Mouse (Mus musculus): Measurements from ENCODE around the gene Rptor. TPM values are rescaled to one million over a fixed set of nuclear protein-coding genes. Genes with fewer than 3 reads are reported as not detected.

The Rptor gene
- polyA plus RNA-seq, 1 experiment: 26.2 TPM

DNA sequence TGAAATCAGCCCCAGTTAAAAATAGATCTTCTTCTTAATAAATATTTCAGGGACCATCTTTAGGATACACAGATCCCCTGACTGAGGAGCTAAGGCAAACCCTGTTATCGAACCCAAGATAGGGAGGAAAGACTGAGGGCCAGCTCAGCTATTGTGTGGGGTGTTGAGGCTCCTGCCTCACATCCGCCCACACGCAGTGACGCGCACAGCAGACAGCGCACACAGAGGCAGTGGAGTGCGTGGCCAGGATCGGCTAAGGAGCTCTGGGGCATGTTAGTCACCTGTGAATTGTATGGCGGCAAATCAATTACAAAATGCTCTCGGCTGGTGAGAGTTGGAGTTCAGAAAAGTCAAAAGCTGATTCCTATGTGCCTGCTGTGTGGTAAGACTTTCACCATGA, 37.0 kb upstream of the Rptor start:
- 39% methylated on average over 10 of the region's 10 CpGs for whole genome bisulfite sequencing
- TF ChIP-seq POLR2A (IDR thresholded peaks at IDR 0.05; ENCODE audit: borderline replicate concordance, extremely low read depth, low read depth, low read length): no peak
- TF ChIP-seq CTCF (IDR thresholded peaks at IDR 0.05; ENCODE audit: insufficient read depth, low read length): no peak
- no peak overlapping the region for H3K4me3 ChIP-seq (replicated peaks; ENCODE audit: extremely low read depth, low read depth, low read length)
- H3K4me1 ChIP-seq (ENCODE audit: control insufficient read depth, insufficient read depth, low read length): no peaks in the 10 kb centered on the region
- no peak for DNase-seq

DNA sequence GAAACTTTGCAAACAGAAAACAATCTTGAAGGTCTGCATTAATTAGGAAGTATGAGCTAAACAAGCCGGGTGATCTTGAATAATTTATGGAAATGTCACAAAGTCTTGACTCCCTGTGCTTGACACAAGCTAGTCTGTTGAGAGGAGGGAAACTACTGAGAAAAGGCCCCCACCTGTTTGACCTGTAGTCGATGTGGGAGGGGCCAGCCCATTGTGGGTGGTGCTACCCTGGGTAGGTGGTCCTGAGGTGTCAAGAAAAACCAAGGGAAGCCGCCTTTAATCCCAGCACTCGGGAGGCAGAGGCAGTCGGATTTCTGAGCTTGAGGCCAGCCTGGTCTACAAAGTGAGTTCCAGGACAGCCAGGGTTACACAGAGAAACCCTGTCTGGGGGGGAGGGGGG, 36.5 kb upstream of the Rptor start:
- no peak for TF ChIP-seq CTCF (IDR thresholded peaks at IDR 0.05; ENCODE audit: insufficient read depth, low read length)
- no peak for TF ChIP-seq POLR2A (IDR thresholded peaks at IDR 0.05; ENCODE audit: borderline replicate concordance, extremely low read depth, low read depth, low read length)
- Histone ChIP-seq H3K4me3 (replicated peaks; ENCODE audit: extremely low read depth, low read depth, low read length) (no peak overlapping the region), H3K4me1 (ENCODE audit: control insufficient read depth, insufficient read depth, low read length) (no peaks in the 10 kb centered on the region)
- 40% methylated on average over 5 of the region's 5 CpGs for WGBS
- no peak for DNase-seq

DNA sequence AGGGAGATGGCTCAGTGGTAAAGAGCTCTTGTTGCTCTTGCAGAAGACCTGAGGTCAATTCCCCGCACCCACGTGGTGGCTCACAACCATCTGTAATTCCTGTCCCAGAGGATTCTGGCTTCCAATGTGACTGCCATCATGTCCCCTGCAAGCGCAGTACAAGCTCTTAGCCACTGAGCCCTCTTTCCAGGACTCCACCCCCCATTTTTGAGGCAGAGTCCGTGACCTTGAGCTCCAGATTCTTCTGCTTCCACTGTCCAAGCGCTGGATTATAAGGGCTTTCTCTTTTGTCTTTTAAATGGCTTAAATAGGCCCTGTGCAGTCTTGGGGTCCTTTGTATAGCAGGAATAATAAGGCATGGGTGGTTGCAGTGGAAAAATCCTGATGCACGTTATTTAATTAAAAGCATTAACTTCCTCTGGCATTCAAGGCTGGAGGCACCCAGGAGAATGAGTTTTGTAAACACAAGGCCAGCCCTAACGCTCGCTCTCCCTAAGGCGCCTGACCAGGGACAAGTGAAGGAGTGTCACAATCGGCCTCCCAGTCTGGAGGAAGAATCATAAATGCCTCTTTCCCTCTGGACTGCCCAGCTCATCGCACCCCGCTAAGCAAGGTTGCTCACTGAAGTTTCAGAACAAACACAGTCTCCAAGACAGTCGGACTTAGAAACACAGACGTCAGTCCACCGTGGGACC, 30.2 kb upstream of the Rptor start:
- no peak for TF ChIP-seq POLR2A (IDR thresholded peaks at IDR 0.05; ENCODE audit: borderline replicate concordance, extremely low read depth, low read depth, low read length)
- no peak for TF ChIP-seq CTCF (IDR thresholded peaks at IDR 0.05; ENCODE audit: insufficient read depth, low read length)
- H3K4me3 ChIP-seq (replicated peaks; ENCODE audit: extremely low read depth, low read depth, low read length): no peak overlapping the region
- no peaks in the 10 kb centered on the region for H3K4me1 ChIP-seq (ENCODE audit: control insufficient read depth, insufficient read depth, low read length)
- WGBS: 60% methylated on average over 15 of the region's 15 CpGs
- DNase-seq: no peak

- Histone ChIP-seq H3K4me1 (ENCODE audit: control insufficient read depth, insufficient read depth, low read length) (no peaks in the 10 kb centered on the region), H3K4me3 (replicated peaks; ENCODE audit: extremely low read depth, low read depth, low read length) (no peak overlapping the region)
- TF ChIP-seq CTCF (IDR thresholded peaks at IDR 0.05; ENCODE audit: insufficient read depth, low read length) (no peak), POLR2A (IDR thresholded peaks at IDR 0.05; ENCODE audit: borderline replicate concordance, extremely low read depth, low read depth, low read length) (no peak)
- WGBS: 27% methylated on average over 4 of the region's 4 CpGs
- DNase-seq: no peak
Observed at GRCm38 (mm10) chr11:119576855-119577254, 25.9 kb upstream of the Rptor start.

GRCm38 (mm10) chr11:119577721-119578120, 25.0 kb upstream of the Rptor start:
- WGBS: 71% methylated on average over 2 of the region's 2 CpGs
- no peak for TF ChIP-seq CTCF (IDR thresholded peaks at IDR 0.05; ENCODE audit: insufficient read depth, low read length)
- TF ChIP-seq POLR2A (IDR thresholded peaks at IDR 0.05; ENCODE audit: borderline replicate concordance, extremely low read depth, low read depth, low read length): no peak
- DNase-seq: no peak

DNA sequence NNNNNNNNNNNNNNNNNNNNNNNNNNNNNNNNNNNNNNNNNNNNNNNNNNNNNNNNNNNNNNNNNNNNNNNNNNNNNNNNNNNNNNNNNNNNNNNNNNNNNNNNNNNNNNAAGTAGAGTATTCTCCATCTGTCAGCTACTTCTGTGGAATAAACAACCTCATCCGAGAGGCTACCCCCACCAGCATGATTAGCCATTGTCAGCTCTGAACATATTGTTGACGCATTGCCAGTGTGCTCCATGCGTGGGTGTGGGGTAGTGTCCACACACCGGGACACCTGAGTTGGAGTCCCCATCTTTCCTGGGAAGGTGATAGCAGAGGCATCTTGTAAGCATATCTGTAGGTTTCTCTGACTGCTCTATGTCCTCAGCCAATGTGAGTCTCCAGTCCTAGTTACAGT, 16.2 kb upstream of the Rptor start:
- DNase-seq: no peak
- TF ChIP-seq POLR2A (IDR thresholded peaks at IDR 0.05; ENCODE audit: borderline replicate concordance, extremely low read depth, low read depth, low read length) (no peak), CTCF (IDR thresholded peaks at IDR 0.05; ENCODE audit: insufficient read depth, low read length) (no peak)
- WGBS: 53% methylated on average over 4 of the region's 4 CpGs

More at GRCm38 (mm10) chr11:119577721-119578120, 25.0 kb upstream of the Rptor start:
- Histone ChIP-seq H3K4me1 (ENCODE audit: control insufficient read depth, insufficient read depth, low read length) (no peaks in the 10 kb centered on the region), H3K4me3 (replicated peaks; ENCODE audit: extremely low read depth, low read depth, low read length) (no peak overlapping the region)

GRCm38 (mm10) chr11:119587112-119587511, 15.6 kb upstream of the Rptor start:
- WGBS: 40% methylated on average over 5 of the region's 5 CpGs
- TF ChIP-seq POLR2A (IDR thresholded peaks at IDR 0.05; ENCODE audit: borderline replicate concordance, extremely low read depth, low read depth, low read length): no peak
- TF ChIP-seq CTCF (IDR thresholded peaks at IDR 0.05; ENCODE audit: insufficient read depth, low read length): no peak
- no peak overlapping the region for H3K4me3 ChIP-seq (replicated peaks; ENCODE audit: extremely low read depth, low read depth, low read length)
- no peaks in the 10 kb centered on the region for H3K4me1 ChIP-seq (ENCODE audit: control insufficient read depth, insufficient read depth, low read length)
- no peak for DNase-seq

More for the DNA sequence above, 16.2 kb upstream of the Rptor start:
- H3K4me1 ChIP-seq (ENCODE audit: control insufficient read depth, insufficient read depth, low read length): no peaks in the 10 kb centered on the region
- no peak overlapping the region for H3K4me3 ChIP-seq (replicated peaks; ENCODE audit: extremely low read depth, low read depth, low read length)

GRCm38 (mm10) chr11:119589242-119589641, 13.5 kb upstream of the Rptor start:
- Histone ChIP-seq H3K4me3 (replicated peaks; ENCODE audit: extremely low read depth, low read depth, low read length) (no peak overlapping the region), H3K4me1 (ENCODE audit: control insufficient read depth, insufficient read depth, low read length) (no peaks in the 10 kb centered on the region)
- TF ChIP-seq CTCF (IDR thresholded peaks at IDR 0.05; ENCODE audit: insufficient read depth, low read length) (no peak), POLR2A (IDR thresholded peaks at IDR 0.05; ENCODE audit: borderline replicate concordance, extremely low read depth, low read depth, low read length) (no peak)
- WGBS: 57% methylated on average over 7 of the region's 7 CpGs
- no peak for DNase-seq

DNA sequence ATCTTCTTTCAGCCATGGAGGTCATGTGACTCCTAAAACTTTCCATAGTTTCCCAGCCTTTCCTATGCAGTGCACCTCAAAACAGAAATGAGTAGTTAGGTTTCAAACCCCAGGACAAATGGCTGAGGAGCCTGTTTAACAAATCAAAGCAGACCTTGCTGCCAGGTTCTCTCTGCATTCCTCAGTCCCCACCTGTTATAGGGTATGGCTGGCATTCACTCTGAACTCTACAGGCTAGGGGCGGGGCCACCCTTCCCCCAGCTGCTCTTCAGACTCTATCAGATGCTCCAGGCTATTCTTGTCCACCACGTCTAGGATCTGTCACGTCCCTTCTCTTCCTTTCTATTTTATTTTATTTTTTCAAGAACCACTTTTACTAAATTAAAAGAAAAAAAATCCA, 8.7 kb upstream of the Rptor start:
- H3K4me3 ChIP-seq (replicated peaks; ENCODE audit: extremely low read depth, low read depth, low read length): no peak overlapping the region
- TF ChIP-seq CTCF (IDR thresholded peaks at IDR 0.05; ENCODE audit: insufficient read depth, low read length) (no peak), POLR2A (IDR thresholded peaks at IDR 0.05; ENCODE audit: borderline replicate concordance, extremely low read depth, low read depth, low read length) (no peak)
- H3K4me1 ChIP-seq (ENCODE audit: control insufficient read depth, insufficient read depth, low read length): no peaks in the 10 kb centered on the region
- no peak for DNase-seq
- 29% methylated on average over 3 of the region's 3 CpGs for WGBS

- no peak overlapping the region for H3K4me3 ChIP-seq (replicated peaks; ENCODE audit: extremely low read depth, low read depth, low read length)
- peaks cover 5% of the 10 kb centered on the region for H3K4me1 ChIP-seq (ENCODE audit: control insufficient read depth, insufficient read depth, low read length)
- DNase-seq: no peak
- WGBS: 53% methylated on average over 3 of the region's 3 CpGs
- TF ChIP-seq POLR2A (IDR thresholded peaks at IDR 0.05; ENCODE audit: borderline replicate concordance, extremely low read depth, low read depth, low read length) (no peak), CTCF (IDR thresholded peaks at IDR 0.05; ENCODE audit: insufficient read depth, low read length) (no peak)
Observed at GRCm38 (mm10) chr11:119598856-119599255, 3.8 kb upstream of the Rptor start.
